Mouse (Mus musculus): ENCODE data around the gene Inafm1.
A peak's percentile ranks its signal among the peaks of the same experiment; 100 is the strongest.
"Not testable (repeated sequence)": the region's sequence is repeated elsewhere in the genome, so short reads cannot be mapped to it uniquely, and the experiment has no call there.

Inafm1 gene

DNA sequence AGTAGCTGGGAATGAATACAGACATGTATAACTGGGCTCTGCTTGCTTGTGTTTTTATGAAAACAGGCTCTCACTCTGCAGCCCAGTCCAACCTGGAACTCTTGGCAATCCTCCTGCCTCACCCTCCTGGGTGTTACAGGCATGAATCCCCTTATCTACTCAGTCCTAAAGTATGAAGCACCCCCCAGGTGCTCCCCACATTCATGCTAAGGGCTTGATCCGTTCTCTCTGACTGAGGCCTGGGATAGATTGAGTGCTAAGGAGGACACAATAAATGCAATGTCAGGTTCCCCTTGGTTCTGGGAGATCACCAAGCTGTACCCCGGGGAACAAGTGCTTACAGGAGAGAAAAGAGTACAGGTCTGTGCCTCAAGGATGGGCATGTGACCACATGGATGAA is 24.2 kb upstream of the Inafm1 start:
- no peak for DNase-seq (ENCODE audit: low spot score)

DNA sequence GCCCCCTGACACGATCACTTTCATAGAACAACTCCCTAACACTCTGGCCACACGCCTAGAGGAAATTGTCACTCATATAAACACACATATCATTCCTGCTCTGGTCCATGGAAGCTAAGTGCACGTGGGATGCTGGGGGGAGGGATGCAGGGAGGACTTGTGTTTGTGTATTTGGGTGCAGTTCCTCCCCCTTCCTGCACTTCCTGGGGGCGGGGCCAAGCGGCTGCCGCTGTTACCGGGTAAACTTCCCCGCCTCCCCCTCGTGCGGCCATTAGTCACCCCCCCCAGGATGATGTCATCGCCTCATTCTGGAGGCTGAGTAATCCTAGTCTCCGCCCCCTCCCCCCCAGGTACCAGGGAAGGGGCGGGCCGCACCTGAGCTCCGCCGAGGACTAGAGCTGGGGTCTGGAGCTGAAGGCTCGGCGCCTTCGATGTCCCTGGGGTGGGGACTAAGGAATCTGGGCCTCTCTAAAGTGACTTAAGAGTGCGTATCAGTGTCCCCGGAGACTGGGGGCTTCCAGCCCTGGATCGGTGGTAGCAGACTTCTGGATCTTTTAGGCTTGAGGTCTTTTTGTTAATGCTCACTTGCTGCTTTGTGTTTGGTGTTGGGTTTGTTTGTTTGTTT is 23.5 kb upstream of the Inafm1 start:
- DNase-seq (ENCODE audit: low spot score) = no peak

- DNase-seq (ENCODE audit: low spot score) = no peak
Observed at GRCm38 (mm10) chr7:16296146-16296545, 22.7 kb upstream of the Inafm1 start.

- no peak for DNase-seq (ENCODE audit: low spot score)
Observed at GRCm38 (mm10) chr7:16295321-16295900, 22.0 kb upstream of the Inafm1 start.

GRCm38 (mm10) chr7:16294837-16295236 is 21.4 kb upstream of the Inafm1 start:
- peak; percentile 84 for DNase-seq (ENCODE audit: low spot score)

GRCm38 (mm10) chr7:16294346-16294745 is 20.9 kb upstream of the Inafm1 start:
- DNase-seq (ENCODE audit: low spot score) = no peak

GRCm38 (mm10) chr7:16287791-16288190 is 14.4 kb upstream of the Inafm1 start:
- DNase-seq (ENCODE audit: low spot score) = no peak

DNA sequence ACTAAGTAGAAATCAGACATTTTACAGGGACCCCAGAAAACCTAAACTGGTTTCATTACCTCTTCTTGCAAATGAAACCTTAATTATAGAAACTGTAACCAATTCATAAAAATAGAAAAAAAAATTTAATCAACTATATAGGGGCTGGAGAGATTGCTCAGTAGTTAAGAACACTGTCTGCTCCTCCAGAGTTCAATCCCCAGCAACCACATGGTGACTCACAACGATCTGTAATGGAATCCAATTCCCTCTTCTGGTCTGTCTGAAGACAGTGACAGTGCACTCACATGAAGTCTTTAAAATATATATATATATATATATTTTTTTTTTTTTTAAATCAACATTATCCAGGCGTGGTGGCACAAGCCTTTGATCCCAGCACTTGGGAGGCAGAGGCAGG is 13.6 kb upstream of the Inafm1 start:
- DNase-seq (ENCODE audit: low spot score) = no peak

DNA sequence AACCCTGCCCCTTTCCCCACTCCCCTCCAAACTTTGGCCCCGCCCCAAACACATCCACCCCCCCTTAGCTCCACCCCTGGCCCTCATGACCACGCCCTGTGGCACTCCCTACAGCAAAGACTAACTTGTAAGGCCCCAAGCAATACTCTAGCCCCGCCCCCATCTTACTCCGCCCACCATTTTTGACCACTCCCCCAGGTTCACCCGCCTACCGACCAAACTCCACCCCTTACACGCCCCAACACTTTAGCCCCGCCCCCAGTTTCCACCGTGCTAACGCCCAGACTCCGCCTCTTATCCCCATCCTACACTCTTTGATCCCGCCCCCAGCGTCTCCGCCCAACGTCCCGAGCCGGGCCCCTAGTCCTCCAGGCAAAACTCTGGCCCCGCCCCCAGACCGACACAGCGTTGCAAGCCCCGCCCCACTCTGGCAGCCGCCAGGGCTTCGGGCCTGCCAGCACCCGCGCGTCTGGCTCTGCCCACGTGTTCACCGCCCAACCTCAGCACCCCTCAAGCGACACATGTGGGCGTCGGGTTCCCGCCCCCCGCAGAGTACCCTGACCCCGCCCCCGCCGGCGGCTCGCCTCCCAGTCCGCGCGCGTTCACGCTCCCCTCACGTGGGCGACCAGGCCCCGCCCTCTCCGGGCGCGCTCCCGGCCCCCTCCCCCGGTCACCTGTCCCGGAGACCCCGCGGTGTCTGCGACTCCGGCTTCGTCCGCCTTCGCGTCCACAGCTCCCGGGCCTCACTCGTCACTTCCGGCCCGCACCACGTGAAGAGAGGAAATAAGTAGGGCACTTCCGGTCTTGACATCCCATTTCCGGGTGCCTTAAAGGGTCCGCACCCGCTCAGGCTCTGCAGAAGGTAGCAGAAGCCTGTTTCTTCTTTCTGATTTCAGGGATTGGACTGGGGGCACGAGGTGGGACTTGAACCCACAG is 12.9 kb upstream of the Inafm1 start, which contains the start of gene Ccdc9:
Ccdc9 (minus strand) TSS at position 770 of the 936 bp plus-strand sequence.
- peak; percentile 99 for DNase-seq (ENCODE audit: low spot score)

- DNase-seq (ENCODE audit: low spot score) = no peak
Observed at GRCm38 (mm10) chr7:16285450-16286025, 12.1 kb upstream of the Inafm1 start.

DNA sequence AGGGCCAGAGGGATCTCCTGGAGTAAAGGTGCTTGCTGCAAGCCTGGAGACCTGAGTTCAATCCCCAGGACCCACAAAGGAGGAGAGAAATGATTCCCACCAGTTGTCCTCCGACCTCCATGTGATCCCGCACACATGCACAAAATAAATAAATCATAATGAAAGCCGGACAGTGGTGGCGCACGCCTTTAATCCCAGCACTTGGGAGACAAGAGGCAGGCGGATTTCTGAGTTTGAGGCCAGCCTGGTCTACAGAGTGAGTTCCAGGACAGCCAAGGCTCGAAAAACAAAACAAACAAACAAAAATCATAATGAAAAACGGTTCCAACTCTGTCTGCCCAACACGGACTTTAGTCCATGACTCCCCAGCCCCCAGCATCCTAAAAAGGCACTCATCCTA is 11.5 kb upstream of the Inafm1 start:
- DNase-seq (ENCODE audit: low spot score) = no peak

GRCm38 (mm10) chr7:16284001-16284400 is 10.6 kb upstream of the Inafm1 start:
- DNase-seq (ENCODE audit: low spot score) = no peak

- DNase-seq (ENCODE audit: low spot score) = no peak
Observed at GRCm38 (mm10) chr7:16282334-16282733, 8.9 kb upstream of the Inafm1 start.

- no peak for DNase-seq (ENCODE audit: low spot score)
Observed at GRCm38 (mm10) chr7:16280721-16281120, 7.3 kb upstream of the Inafm1 start.

- DNase-seq (ENCODE audit: low spot score) = no peak
Observed at GRCm38 (mm10) chr7:16274922-16275890, 1.8 kb upstream of the Inafm1 start.

GRCm38 (mm10) chr7:16273766-16274140 is 336 bp upstream of the Inafm1 start:
- DNase-seq (ENCODE audit: low spot score) = no peak

GRCm38 (mm10) chr7:16272681-16273080 is 736 bp downstream of the Inafm1 start:
- DNase-seq (ENCODE audit: low spot score) = peak; percentile 67

- DNase-seq (ENCODE audit: low spot score) = no peak
Observed at GRCm38 (mm10) chr7:16271139-16271538, 2.3 kb downstream of the Inafm1 start.

- DNase-seq (ENCODE audit: low spot score) = not testable (repeated sequence)
Observed at GRCm38 (mm10) chr7:16266593-16266992, 6.8 kb downstream of the Inafm1 start.

GRCm38 (mm10) chr7:16265856-16266255 is 7.6 kb downstream of the Inafm1 start:
- DNase-seq (ENCODE audit: low spot score) = no peak

GRCm38 (mm10) chr7:16263843-16264242 is 9.6 kb downstream of the Inafm1 start:
- no peak for DNase-seq (ENCODE audit: low spot score)
